Mouse (Mus musculus) mouse embryonic stem cell (cell line): ENCODE measurements around the gene Nfkbib.

Experiments
- in situ Hi-C, 2 experiments: fragments of 300-500 bp; cut with MboI; formaldehyde crosslinking; loops; 1 replicate in 1 of 2; 3 replicates in 1 of 2; pipeline ENCODE4 v1.14.3; 2019 to 2020; ENCODE audit warnings: low sequenced_read_pairs in 2 of 2, low pct_unique_long_range_greater_than_20kb in 1 of 2, mixed read lengths in 1 of 2; ENCODE audit not compliant: unreplicated experiment in 1 of 2

The Nfkbib gene

GRCm38 (mm10) chr7:28778825-28779224 lies 11.5 kb upstream of the Nfkbib start:
- in situ Hi-C loops: no loop called here

GRCm38 (mm10) chr7:28775129-28775528 lies 7.8 kb upstream of the Nfkbib start:
- in situ Hi-C loops: no loop called here

GRCm38 (mm10) chr7:28774164-28774563 lies 6.9 kb upstream of the Nfkbib start:
- in situ Hi-C loops: no loop called here

GRCm38 (mm10) chr7:28773163-28773562 lies 5.9 kb upstream of the Nfkbib start:
- in situ Hi-C loops: no loop called here

GRCm38 (mm10) chr7:28771867-28772266 lies 4.6 kb upstream of the Nfkbib start:
- in situ Hi-C loops: no loop called here

GRCm38 (mm10) chr7:28770309-28770708 lies 3.0 kb upstream of the Nfkbib start:
- in situ Hi-C loops: no loop called here

GRCm38 (mm10) chr7:28769414-28769958 lies 2.2 kb upstream of the Nfkbib start:
- in situ Hi-C loops: no loop called here

- in situ Hi-C loops: no loop called here
Observed at GRCm38 (mm10) chr7:28766910-28767309, 402 bp downstream of the Nfkbib start.

- in situ Hi-C loops: no loop called here
Observed at GRCm38 (mm10) chr7:28766173-28766879, 986 bp downstream of the Nfkbib start, which contains the start of gene Sirt2. Sirt2 (plus strand) TSS chr7:28766735.

GRCm38 (mm10) chr7:28765211-28765610 lies 2.1 kb downstream of the Nfkbib start:
- in situ Hi-C loops: no loop called here

- in situ Hi-C loops: no loop called here
Observed at GRCm38 (mm10) chr7:28761907-28762306, 5.4 kb downstream of the Nfkbib start.

GRCm38 (mm10) chr7:28758623-28759022 lies 8.7 kb downstream of the Nfkbib start:
- in situ Hi-C loops: no loop called here

GRCm38 (mm10) chr7:28756079-28756478 lies 11.2 kb downstream of the Nfkbib start, which contains the start of gene Ccer2:
Ccer2 (plus strand) TSS chr7:28756174.
- in situ Hi-C loops: no loop called here

- in situ Hi-C loops: no loop called here
Observed at GRCm38 (mm10) chr7:28749935-28750334, 17.4 kb downstream of the Nfkbib start.

GRCm38 (mm10) chr7:28741709-28742438 lies 25.4 kb downstream of the Nfkbib start, which contains the start of the genes Mrps12 and Sars2:
Mrps12 (minus strand) TSS chr7:28741820.
Sars2 (plus strand) TSS chr7:28741992.
- in situ Hi-C loops: no loop called here

GRCm38 (mm10) chr7:28741368-28741708 lies 26.0 kb downstream of the Nfkbib start:
- in situ Hi-C loops: no loop called here

- in situ Hi-C loops: no loop called here
Observed at GRCm38 (mm10) chr7:28740949-28741348, 26.4 kb downstream of the Nfkbib start.

GRCm38 (mm10) chr7:28739829-28740228 lies 27.5 kb downstream of the Nfkbib start:
- in situ Hi-C loops: no loop called here

GRCm38 (mm10) chr7:28735701-28736100 lies 31.6 kb downstream of the Nfkbib start:
- in situ Hi-C loops: no loop called here
